Mouse (Mus musculus) erythroblast, embryonic 14.5 days (primary cell): ENCODE data around the gene Bdkrb1.

ENCODE experiments used
- GATA1 ChIP-seq: IDR thresholded peaks from 2 replicates; pipeline ENCODE4 v1.6.1; 2012; ENCODE audit warnings: low read length, inconsistent platforms, mixed read lengths
- TAL1 ChIP-seq: IDR thresholded peaks from 3 replicates; pipeline ENCODE4 v1.6.1; 2012; ENCODE audit warnings: low read length, inconsistent platforms, mixed read lengths

DNA sequence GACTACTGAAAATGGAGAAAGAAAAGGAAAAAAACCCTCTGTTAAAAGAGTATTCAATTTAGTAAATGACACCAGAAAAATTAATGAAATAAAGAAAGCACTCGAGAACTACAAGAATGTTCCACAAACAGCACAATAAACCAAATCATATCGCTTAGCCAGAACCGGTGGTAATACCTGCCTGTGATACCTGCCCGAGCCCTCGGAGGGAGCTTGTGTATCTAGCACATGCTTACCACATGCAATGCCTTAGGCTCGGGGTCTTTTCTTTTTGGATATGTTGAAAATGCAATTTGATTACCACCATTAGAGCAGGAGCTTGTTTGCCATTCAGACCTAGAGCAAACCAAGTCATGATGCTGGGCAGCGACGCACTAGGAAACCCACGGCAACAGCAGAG lies 33.7 kb downstream of the Bdkrb1 start:
- no peak for TF ChIP-seq GATA1
- no peak for TF ChIP-seq TAL1
